Mouse (Mus musculus): ENCODE data around the gene BC005537.
"Not testable (repeated sequence)": the region's sequence is repeated elsewhere in the genome, so short reads cannot be mapped to it uniquely, and the experiment has no call there.

BC005537 gene

GRCm38 (mm10) chr13:24801308-24801921, at the start of gene BC005537:
Gene BC005537 (plus strand): TSS chr13:24801657.
- DNase-seq: peak; percentile 23

- no peak for DNase-seq
Observed at GRCm38 (mm10) chr13:24756756-24757155, 44.7 kb upstream of the BC005537 start.

GRCm38 (mm10) chr13:24757820-24758564, 43.5 kb upstream of the BC005537 start:
- no peak for DNase-seq

- DNase-seq: peak; percentile 43
Observed at GRCm38 (mm10) chr13:24759451-24759850, 42.0 kb upstream of the BC005537 start.

GRCm38 (mm10) chr13:24760351-24760870, 41.0 kb upstream of the BC005537 start:
- no peak for DNase-seq

- no peak for DNase-seq
Observed at GRCm38 (mm10) chr13:24761083-24761402, 40.4 kb upstream of the BC005537 start.

GRCm38 (mm10) chr13:24761403-24762227, 39.8 kb upstream of the BC005537 start, which contains the start of gene Gmnn:
Gene Gmnn (minus strand): TSS chr13:24761923.
- peak; percentile 91 for DNase-seq

GRCm38 (mm10) chr13:24762254-24762653, 39.2 kb upstream of the BC005537 start:
- DNase-seq: no peak

GRCm38 (mm10) chr13:24767809-24768208, 33.6 kb upstream of the BC005537 start:
- DNase-seq: not testable (repeated sequence)

- not testable (repeated sequence) for DNase-seq
Observed at GRCm38 (mm10) chr13:24771482-24771881, 30.0 kb upstream of the BC005537 start.

GRCm38 (mm10) chr13:24776146-24776844, 25.2 kb upstream of the BC005537 start:
- DNase-seq: peak; percentile 81

- DNase-seq: no peak
Observed at GRCm38 (mm10) chr13:24778026-24778425, 23.4 kb upstream of the BC005537 start.

- no peak for DNase-seq
Observed at GRCm38 (mm10) chr13:24778706-24779380, 22.6 kb upstream of the BC005537 start.

GRCm38 (mm10) chr13:24781916-24782315, 19.5 kb upstream of the BC005537 start:
- peak; percentile 36 for DNase-seq

- DNase-seq: peak; percentile 10
Observed at GRCm38 (mm10) chr13:24786014-24786490, 15.4 kb upstream of the BC005537 start.

GRCm38 (mm10) chr13:24787477-24787876, 14.0 kb upstream of the BC005537 start:
- no peak for DNase-seq

- DNase-seq: peak; percentile 82
Observed at GRCm38 (mm10) chr13:24791349-24791748, 10.1 kb upstream of the BC005537 start.

- DNase-seq: peak; percentile 42
Observed at GRCm38 (mm10) chr13:24792411-24793045, 8.9 kb upstream of the BC005537 start.

GRCm38 (mm10) chr13:24798686-24799085, 2.8 kb upstream of the BC005537 start:
- no peak for DNase-seq

- peak; percentile 3 for DNase-seq
Observed at GRCm38 (mm10) chr13:24799378-24799777, 2.1 kb upstream of the BC005537 start.
